Mouse (Mus musculus): ENCODE data around the gene Cldn34c4. TPM values are rescaled to one million over a fixed set of nuclear protein-coding genes. Genes with fewer than 3 reads are reported as not detected.

Cldn34c4 gene
- 1 to 10 TPM in 1 of 2 experiments, not detected in 1; 1.3 TPM for polyA plus RNA-seq (2017; shearing (Covaris generic))

GRCm38 (mm10) chrX:127736454-127736853, at the start of gene Cldn34c4:
Cldn34c4 (minus strand) TSS chrX:127736554.

Measured in inflammation-experienced regulatory T-cells (primary cell).